Mouse (Mus musculus) liver, embryonic 14.5 days (tissue): Measurements from ENCODE around the gene Adam17.

ENCODE experiments used
- CTCF ChIP-seq: IDR thresholded peaks from 2 replicates; pipeline ENCODE4 v1.5.1; 2016; ENCODE audit warnings: antibody characterized with exemption, low read depth, control low read depth
- EP300 ChIP-seq: IDR thresholded peaks from 2 replicates; pipeline ENCODE4 v1.6.1; 2016; ENCODE audit warnings: antibody characterized with exemption, low read depth

DNA sequence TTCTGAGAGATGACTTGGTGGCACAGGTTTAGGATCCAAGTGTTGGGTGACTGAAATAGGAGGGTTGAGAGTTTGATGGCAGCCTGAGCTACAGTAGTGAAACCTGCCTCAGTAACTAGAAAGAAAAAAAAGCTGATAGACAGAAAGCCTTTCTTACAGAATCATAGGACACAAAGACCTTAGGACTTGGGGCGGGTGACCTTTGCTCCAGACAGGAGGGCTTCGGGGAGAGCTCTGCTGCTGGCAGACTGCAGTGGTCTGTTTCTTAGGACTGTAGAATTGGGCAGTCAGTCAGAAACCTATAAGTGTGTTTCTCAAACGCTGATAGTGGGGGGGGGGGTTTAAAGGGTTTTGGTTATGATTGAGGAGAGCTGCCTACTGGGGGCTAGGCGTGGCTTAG, 67.7 kb downstream of the Adam17 start:
- TF ChIP-seq CTCF (no peak), EP300 (no peak)
